Mouse (Mus musculus) hindbrain, embryonic 16.5 days (tissue): ENCODE data around the gene Dapp1. TPM values are rescaled to one million over a fixed set of nuclear protein-coding genes. Genes with fewer than 3 reads are reported as not detected.
"Not testable (repeated sequence)": the region's sequence is repeated elsewhere in the genome, so short reads cannot be mapped to it uniquely, and the experiment has no call there.

ENCODE experiments used
- ATAC-seq: fragments of 200-750 bp; cut with Nextera tagmentation; 2 replicates; pipeline ENCODE4 v1.8.0; 2017; ENCODE audit warnings: moderate TSS enrichment, moderate library complexity
- H3K27ac ChIP-seq: fragments of 300-500 bp; sonication (generic); 2 replicates; pipeline ENCODE4 v1.5.1; 2014; ENCODE audit warnings: low read depth, mild to moderate bottlenecking, control low read depth, low read length, moderate library complexity
- H3K27me3 ChIP-seq: fragments of 300-500 bp; sonication (generic); replicated peaks from 2 replicates; pipeline ENCODE4 v1.6.1; 2014; ENCODE audit warnings: low read length; ENCODE audit not compliant: control insufficient read depth, insufficient read depth
- H3K36me3 ChIP-seq: fragments of 300-500 bp; sonication (generic); 2 replicates; pipeline ENCODE4 v1.6.1; 2014; ENCODE audit warnings: mild to moderate bottlenecking, low read length, moderate library complexity, mixed read lengths; ENCODE audit not compliant: control insufficient read depth, insufficient read depth
- H3K4me1 ChIP-seq: fragments of 300-500 bp; sonication (generic); 2 replicates; pipeline ENCODE4 v1.6.1; 2014; ENCODE audit warnings: low read depth, low read length; ENCODE audit not compliant: control insufficient read depth, insufficient read depth
- H3K4me2 ChIP-seq: fragments of 300-500 bp; sonication (generic); 2 replicates; pipeline ENCODE4 v1.6.1; 2014; ENCODE audit warnings: mild to moderate bottlenecking, low read length, control low read depth, moderate library complexity
- H3K4me3 ChIP-seq: fragments of 300-500 bp; sonication (generic); 2 replicates; pipeline ENCODE4 v1.5.1; 2014; ENCODE audit warnings: mild to moderate bottlenecking, low read length, control low read depth, moderate library complexity
- H3K9ac ChIP-seq: fragments of 300-500 bp; sonication (generic); 2 replicates; pipeline ENCODE4 v1.6.1; 2014; ENCODE audit warnings: low read depth, mild to moderate bottlenecking, control low read depth, low read length, moderate library complexity
- H3K9me3 ChIP-seq: fragments of 300-500 bp; sonication (generic); 2 replicates; pipeline ENCODE4 v1.6.1; 2014; ENCODE audit warnings: mild to moderate bottlenecking, low read length, moderate library complexity; ENCODE audit not compliant: control insufficient read depth
- WGBS: fragments of 180-500 bp; shearing (Covaris S2); extraction: QIAGEN DNeasy Blood & Tissue Kit; methylation state at CpG from one replicate; pipeline ENCODE4 v1.1.7; 2014; 5-methylcytosine and 5-hydroxymethylcytosine counted together
- polyA plus RNA-seq: library from polyadenylated mRNA; unstranded; fragments of >200 nt; fragmentation: Nextera tagmentation; extraction: Ambion mirVana; gene quantifications from 2 replicates; pipeline ENCODE4 v1.2.1, GENCODE M21; 2015

The Dapp1 gene
- polyA plus RNA-seq, 1 experiment from 2014 or later: 3.0 TPM

DNA sequence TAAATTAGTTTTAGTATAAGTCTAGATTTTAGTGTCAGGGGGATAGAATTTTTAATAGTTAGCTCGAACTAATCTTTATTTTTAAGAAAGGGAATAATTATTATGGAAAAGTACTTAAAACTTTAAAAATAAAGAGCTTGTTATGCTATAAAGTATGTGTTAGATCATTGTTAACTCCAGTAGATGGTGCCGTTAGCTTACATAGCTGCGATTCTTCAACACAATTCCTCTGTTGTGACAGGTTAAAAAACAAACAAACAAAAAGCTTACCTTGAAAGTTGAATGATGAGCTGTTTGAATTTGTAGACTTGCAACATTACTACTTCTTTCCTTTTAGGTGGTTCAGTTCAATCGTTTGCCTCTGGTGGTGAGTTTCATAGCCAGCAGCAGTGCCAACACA, 54.3 kb downstream of the Dapp1 start:
- no peaks in the 10 kb centered on the region for H3K27me3 ChIP-seq
- H3K27ac ChIP-seq: no peak overlapping the region
- no peak overlapping the region for H3K4me3 ChIP-seq
- H3K4me2 ChIP-seq: no peak overlapping the region
- 94% methylated on average over 4 of the region's 4 CpGs for WGBS
- H3K9ac ChIP-seq: no peak overlapping the region
- H3K36me3 ChIP-seq: peaks cover 21% of the 10 kb centered on the region
- H3K9me3 ChIP-seq: no peaks in the 10 kb centered on the region
- H3K4me1 ChIP-seq: no peaks in the 10 kb centered on the region
- no peak for ATAC-seq

DNA sequence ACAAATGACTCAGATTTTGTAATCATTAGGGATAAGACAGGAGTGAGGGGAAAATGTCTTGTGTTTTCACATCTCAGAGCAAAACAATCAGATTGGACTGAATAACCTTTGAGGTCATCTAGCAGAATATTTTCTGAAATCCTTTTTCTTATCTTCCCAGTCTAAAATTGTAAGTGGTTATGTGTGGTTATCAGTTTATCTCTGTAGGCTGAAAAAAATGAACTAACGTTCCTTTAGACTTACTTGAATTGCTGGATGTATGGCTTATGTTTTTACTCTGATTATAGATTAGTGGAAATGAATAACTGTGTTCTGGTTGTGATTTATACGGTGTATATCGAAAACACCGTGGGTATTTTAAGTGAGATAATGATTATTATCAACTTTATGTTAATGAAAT, 60.8 kb downstream of the Dapp1 start:
- H3K9me3 ChIP-seq: no peaks in the 10 kb centered on the region
- peaks cover 9% of the 10 kb centered on the region for H3K36me3 ChIP-seq
- peaks cover 16% of the 10 kb centered on the region for H3K4me1 ChIP-seq
- no peak overlapping the region for H3K27ac ChIP-seq
- no peak overlapping the region for H3K4me3 ChIP-seq
- no peak overlapping the region for H3K4me2 ChIP-seq
- H3K27me3 ChIP-seq: no peaks in the 10 kb centered on the region
- WGBS: 96% methylated on average over 4 of the region's 4 CpGs
- H3K9ac ChIP-seq: no peak overlapping the region
- no peak for ATAC-seq

- WGBS: 92% methylated on average over 7 of the region's 7 CpGs
- H3K4me2 ChIP-seq: peak overlapping the region; percentile 73
- no peaks in the 10 kb centered on the region for H3K9me3 ChIP-seq
- H3K9ac ChIP-seq: peak overlapping the region; percentile 86; the same call in 1 of the 2 replicates
- H3K4me3 ChIP-seq: peak overlapping the region; percentile 85
- no peaks in the 10 kb centered on the region for H3K27me3 ChIP-seq
- H3K4me1 ChIP-seq: peaks cover 16% of the 10 kb centered on the region
- no peak for ATAC-seq
- H3K27ac ChIP-seq: no peak overlapping the region
- H3K36me3 ChIP-seq: peaks cover 7% of the 10 kb centered on the region; the same call in 1 of the 2 replicates
Measured at GRCm38 (mm10) chr3:137919398-137919797, 61.9 kb downstream of the Dapp1 start.

DNA sequence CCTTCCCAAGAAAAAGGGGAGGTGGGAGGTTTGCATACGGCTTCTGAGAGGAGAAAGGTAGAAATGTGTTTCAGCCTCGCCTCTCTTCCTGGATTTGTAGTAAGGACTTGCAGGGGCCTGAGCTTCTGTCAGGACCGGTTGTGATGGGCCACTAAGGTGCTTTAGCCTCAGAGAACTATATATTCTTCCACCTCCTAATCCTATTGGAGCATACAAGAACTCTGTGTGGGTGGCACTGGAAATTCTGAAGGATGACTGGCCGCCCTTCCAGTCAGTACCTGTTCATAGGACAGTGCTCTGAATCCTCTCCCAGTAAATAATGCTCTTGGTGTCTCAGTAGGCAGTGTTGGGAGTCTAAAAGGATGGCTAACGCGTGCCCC, 62.4 kb downstream of the Dapp1 start:
- peak; percentile 40 for ATAC-seq
- Histone ChIP-seq H3K4me1 (peaks cover 16% of the 10 kb centered on the region), H3K9ac (peak overlapping the region; percentile 86), H3K36me3 (peaks cover 4% of the 10 kb centered on the region; the same call in 1 of the 2 replicates), H3K27ac (peak overlapping the region; percentile 85), H3K27me3 (no peaks in the 10 kb centered on the region), H3K9me3 (no peaks in the 10 kb centered on the region), H3K4me2 (peak overlapping the region; percentile 73), H3K4me3 (peak overlapping the region; percentile 85)
- WGBS: 22% methylated on average over 6 of the region's 6 CpGs

DNA sequence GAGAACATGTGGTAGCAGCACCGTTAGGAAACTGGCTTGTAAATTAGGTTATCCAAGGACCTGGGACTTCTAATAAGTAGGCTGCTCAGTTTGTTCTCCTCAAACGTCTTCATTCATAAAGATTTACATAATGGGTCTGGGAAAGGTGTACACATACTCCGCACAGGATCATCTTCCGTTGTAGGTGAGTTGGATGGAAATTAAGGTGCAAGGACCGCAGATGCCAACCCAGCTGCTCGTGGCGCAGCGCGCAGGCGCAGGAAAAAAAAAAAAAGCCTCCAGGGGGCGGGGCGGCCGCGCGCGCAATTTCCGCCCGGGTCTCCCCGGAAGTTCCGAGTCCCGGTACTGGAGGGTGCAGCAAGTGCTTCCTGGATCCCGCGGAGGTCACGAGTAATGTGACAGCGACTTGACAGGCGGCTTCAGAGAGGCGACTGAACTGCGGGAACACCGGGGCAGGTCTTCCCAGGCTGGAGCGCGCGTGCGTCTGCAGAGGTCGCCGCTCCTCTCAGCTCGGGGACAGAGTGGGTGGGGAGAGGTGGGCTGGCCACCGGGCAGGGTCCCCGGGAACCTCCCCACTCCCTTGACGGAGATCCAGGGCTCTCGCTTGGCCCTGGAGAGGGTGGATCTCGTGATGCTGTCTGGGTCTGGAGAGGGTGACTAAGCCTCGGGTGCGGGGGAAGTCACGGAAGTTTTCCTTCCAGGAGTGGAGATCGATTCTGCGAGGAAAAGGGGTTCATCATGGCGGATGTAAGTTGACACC, 63.0 kb downstream of the Dapp1 start, which contains the start of gene Lamtor3:
Gene Lamtor3, plus strand, starts transcription at position 335 of the 760 bp plus-strand sequence.
- Histone ChIP-seq H3K27ac (peak within 1 kb of the TSS; percentile 85), H3K9ac (peak within 1 kb of the TSS; percentile 86), H3K4me3 (peak within 1 kb of the TSS; percentile 85), H3K27me3 (no peaks in the 10 kb centered on the region), H3K9me3 (no peaks in the 10 kb centered on the region), H3K4me2 (peak within 1 kb of the TSS; percentile 91), H3K36me3 (0 out of 2 replicates have a peak, but pooled peaks cover 2% of the 10 kb centered on the region), H3K4me1 (peaks cover 16% of the 10 kb centered on the region)
- peak; percentile 96 for ATAC-seq
- WGBS: under 1% methylated on average over 40 of the region's 47 CpGs

DNA sequence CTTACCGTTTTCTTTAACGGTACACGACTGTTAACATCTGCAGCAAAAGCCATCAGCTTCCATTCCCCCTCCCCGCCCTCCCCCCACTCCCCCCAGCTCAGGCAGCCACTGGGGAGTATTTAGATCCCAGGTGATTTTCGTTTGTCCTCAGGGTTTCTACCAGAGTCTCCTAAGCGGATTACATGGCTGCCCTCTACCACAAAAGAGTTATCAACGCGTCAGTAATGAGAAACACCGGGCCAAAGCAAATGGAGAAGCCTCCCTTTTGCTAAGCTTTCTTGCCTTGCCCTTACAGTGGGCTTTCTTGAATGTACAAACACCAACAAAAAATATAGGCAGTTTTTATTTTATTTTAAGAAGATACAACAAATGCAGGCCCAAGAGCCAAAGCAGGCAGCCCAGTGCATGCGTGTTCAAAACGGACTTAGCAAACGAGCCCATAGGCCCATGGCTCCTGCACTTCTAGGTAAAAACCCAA, 63.6 kb downstream of the Dapp1 start:
- Histone ChIP-seq H3K9me3 (no peaks in the 10 kb centered on the region), H3K4me1 (peaks cover 16% of the 10 kb centered on the region), H3K27ac (peak overlapping the region; percentile 73), H3K27me3 (no peaks in the 10 kb centered on the region), H3K9ac (peak overlapping the region; percentile 68), H3K36me3 (0 out of 2 replicates have a peak, but pooled peaks cover 2% of the 10 kb centered on the region), H3K4me3 (peak overlapping the region; percentile 85), H3K4me2 (peak overlapping the region; percentile 91)
- ATAC-seq: peak; percentile 22
- 14% methylated on average over 12 of the region's 12 CpGs for WGBS

GRCm38 (mm10) chr3:137914567-137914966, 66.8 kb downstream of the Dapp1 start:
- not testable (repeated sequence) for H3K9me3 ChIP-seq, H3K36me3 ChIP-seq, H3K4me3 ChIP-seq, H3K27me3 ChIP-seq, H3K4me2 ChIP-seq, H3K9ac ChIP-seq, H3K27ac ChIP-seq, ATAC-seq
- peaks cover 15% of the 10 kb centered on the region for H3K4me1 ChIP-seq
- no CpG with 5 or more reads among the region's 1 CpGs for WGBS

DNA sequence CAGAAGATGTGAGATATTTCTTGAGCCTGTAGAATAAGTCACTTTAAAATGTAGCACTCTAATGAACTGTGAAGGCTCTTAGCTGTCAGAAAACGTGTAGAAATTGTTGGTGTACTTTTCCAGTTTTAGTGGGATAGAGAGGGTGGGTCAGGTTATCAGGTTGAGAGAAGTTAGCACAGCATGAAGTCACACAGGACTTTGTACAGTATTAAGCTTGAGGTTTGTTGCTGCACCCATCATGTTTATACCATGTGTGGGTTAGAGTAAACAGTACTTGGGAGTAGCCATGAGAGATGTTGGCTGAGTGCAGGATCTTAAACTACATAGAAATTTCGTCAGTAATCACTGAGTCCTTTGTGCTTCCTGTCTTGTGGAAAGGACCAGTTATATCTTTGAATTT, 68.3 kb downstream of the Dapp1 start:
- no peak overlapping the region for H3K4me3 ChIP-seq
- no peak overlapping the region for H3K4me2 ChIP-seq
- H3K9me3 ChIP-seq: no peaks in the 10 kb centered on the region
- peaks cover 8% of the 10 kb centered on the region for H3K4me1 ChIP-seq
- no peaks in the 10 kb centered on the region for H3K27me3 ChIP-seq
- H3K27ac ChIP-seq: no peak overlapping the region
- no peak overlapping the region for H3K9ac ChIP-seq
- peaks cover 7% of the 10 kb centered on the region for H3K36me3 ChIP-seq
- no peak for ATAC-seq
- WGBS: 79% methylated on average over 2 of the region's 2 CpGs

GRCm38 (mm10) chr3:137900149-137900548, 81.2 kb downstream of the Dapp1 start:
- Histone ChIP-seq H3K27ac (no peak overlapping the region), H3K4me2 (no peak overlapping the region), H3K4me3 (no peak overlapping the region), H3K9me3 (no peaks in the 10 kb centered on the region; the same call in 1 of the 2 replicates), H3K36me3 (peaks cover 11% of the 10 kb centered on the region), H3K27me3 (no peaks in the 10 kb centered on the region), H3K4me1 (no peaks in the 10 kb centered on the region), H3K9ac (no peak overlapping the region)
- ATAC-seq: no peak
- WGBS: 56% methylated on average over 10 of the region's 10 CpGs
